Mouse (Mus musculus) embryo, embryonic 10.5 days (tissue): Measurements from ENCODE around the gene Mup21.
"Not testable (repeated sequence)": the region's sequence is repeated elsewhere in the genome, so short reads cannot be mapped to it uniquely, and the experiment has no call there.

Source experiments
- DNase-seq: peaks from one replicate; pipeline ENCODE4 v3.0.0-alpha.2; 2015; ENCODE audit warnings: low spot score

The Mup21 gene

DNA sequence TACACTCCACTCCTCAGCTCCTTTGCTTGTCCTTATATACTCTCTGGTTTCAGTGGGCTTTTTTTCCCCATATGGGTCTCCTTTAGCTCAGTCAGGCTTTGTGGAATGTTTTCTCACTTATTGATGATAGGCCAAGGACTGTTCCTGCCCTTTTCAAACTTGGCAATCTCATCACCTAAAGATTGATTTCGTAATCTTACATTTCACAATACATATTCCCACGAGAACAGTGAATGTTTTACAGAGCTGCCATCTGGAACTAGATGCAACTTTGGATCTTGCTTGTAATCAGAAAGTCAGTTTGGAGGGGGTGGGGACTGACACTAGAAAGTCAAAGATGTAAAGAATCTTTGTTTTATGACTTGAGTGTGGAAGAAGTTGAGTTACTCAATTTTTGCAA, at the start of gene Mup21:
Gene Mup21, minus strand, starts transcription at position 53 of the 400 bp plus-strand sequence.
- no peak for DNase-seq

DNA sequence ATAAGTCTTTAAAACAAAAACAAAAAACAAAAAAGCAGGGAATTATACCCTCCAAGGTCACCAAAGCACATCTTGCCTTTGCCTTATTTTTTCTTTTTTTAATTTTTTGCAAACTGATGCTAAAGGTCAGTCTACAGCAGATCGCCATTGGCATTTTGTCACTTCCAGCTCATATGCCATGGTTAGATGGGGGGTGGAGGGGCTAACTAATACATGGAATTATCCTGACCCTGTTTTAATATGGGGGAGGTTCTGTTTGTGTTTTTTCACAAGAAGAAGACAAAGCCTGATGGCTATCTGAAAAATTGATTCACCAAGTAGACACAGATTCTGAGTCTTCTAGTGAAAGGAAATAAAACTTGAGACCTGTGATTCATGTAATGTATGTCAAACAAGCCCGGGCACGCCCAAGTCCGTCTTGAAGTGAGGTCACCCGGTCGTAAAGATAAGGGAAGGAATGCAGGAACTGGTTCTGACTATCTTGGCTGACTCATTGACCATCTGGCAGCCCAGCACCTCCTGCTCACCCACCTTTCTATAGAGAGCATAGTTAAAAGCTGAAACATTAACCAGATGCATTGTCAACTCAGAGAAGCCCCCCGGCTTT, 49.4 kb upstream of the Mup21 start:
- DNase-seq: no peak

DNA sequence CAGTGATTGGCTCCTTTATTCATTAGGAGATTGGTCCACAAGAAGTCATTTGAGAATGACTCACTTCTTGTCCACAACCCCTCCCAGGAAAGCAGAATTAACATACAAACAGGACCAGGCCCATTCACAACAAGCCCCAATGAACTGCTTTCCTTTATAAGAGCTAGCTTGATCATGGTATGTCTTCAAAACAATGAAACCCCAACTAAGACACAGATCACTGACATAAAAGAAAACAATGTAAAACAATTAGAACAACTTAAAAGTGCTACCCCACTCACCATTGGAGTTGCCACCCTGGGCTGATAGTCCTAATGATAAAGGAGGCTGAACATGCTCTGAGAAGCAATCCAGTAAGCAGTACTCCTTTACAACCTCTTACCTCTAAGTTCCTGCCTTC, 38.1 kb upstream of the Mup21 start:
- no peak for DNase-seq

DNA sequence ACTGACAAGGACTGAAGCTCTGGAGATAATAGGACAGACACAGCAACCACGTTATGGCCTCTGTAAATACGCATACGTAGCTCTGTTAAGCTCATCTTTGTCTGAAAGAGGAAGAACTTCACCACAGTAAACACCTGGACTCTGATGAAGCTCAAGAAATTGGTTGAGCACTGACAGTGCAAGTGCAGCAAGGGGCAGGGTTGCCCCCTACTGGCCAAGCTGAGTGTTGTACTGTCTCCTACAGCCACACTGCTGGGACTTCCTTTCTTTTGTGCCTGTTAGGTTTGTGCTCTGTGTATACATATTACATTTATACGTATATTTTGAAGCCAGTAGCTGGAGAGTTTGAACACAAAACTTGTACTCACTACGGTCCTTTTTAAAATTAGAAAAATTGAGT, 26.6 kb upstream of the Mup21 start:
- DNase-seq: peak; percentile 45

DNA sequence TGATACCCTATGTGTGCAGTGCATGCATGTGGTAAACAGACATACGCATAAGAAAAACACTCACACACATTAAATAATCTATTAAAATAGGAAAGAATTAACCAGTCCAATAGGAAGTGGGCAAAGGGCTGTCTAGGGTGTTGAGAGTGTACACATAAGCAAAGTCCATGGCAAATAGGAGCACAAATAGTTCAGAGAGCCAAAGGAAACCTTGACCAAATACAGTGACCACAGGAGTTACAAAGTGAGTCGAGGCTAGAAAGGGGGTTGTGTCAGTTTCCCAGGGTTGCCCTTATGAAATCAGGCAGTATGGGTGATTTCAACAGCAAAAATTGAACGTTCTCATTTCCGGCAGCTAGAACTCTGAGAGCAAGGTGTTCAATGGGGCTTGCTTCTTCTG, 23.8 kb upstream of the Mup21 start:
- no peak for DNase-seq

DNA sequence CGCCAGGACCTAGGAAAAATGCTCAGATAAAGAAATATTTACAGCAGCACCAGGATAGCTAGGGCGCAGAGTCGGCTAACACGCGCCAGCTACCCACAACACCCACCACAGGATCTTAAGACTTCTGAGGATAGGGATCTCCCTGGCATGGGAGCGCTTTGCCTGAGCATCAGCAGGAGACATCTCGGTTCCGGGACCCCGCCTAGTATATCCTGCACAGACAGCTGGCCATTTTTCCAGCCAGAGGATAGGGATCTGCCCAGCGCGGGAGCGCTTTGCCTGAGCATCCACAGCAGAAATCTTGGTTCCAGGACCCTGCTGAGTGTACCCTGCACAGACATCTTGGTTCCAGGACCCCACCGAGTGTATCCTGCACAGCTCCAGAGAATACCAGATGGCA, 17.0 kb upstream of the Mup21 start:
- not testable (repeated sequence) for DNase-seq

DNA sequence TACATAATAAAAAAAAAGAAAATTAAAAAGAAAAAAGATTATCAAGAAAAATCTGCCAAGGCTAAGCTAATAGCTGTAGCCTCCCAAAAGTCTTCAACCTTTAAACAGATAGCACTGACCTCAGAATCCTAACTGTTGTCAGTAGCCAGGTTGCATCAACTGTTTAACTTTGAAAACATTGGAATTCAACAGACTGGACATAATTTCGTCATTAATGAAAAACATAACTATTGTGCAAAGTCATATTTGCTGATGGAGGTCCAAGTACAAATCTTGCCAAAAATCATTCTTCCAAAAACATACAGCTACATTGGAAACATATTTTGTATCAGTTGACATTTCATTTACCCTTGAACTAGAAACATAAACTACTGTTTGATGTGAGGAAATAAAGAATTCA, 7.7 kb upstream of the Mup21 start:
- no peak for DNase-seq

DNA sequence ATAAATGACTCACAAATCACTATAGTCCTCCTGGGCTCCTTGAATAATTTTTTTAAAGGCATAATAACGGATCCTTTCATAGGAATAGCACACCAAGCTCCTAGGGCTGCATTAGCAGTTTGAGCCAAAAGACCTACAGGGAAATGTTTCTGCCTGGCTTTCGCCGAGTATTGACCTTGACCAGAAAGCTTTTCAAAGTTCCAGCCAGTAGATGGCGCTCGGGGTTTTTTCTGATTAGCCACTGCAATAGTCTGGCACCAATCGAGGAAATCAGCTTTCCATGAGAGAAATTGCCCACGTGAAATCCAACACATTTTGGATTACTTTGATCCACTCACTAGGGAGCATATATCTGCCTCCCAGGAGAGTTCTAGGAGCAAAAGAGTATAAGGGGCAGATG, 17.0 kb downstream of the Mup21 start:
- DNase-seq: peak; percentile 29

DNA sequence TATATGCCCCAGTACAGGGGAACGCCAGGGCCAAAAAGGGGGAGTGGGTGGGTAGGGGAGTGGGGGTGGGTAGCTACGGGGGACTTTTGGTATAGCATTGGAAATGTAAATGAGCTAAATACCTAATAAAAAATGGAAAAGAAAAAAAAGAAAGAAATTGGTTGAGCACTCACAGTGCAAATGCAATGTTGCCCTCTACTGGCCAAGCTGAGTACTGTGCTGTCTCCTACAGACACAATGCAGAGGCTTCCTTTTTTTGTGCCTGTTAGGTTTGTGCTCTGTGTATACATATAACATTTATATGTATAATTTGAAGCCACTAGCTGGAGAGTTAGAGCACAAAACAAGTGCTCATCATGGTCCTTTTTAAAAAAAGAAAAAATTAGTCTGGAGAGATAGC, 47.3 kb downstream of the Mup21 start:
- DNase-seq: peak; percentile 55
